Mouse (Mus musculus) 3T3-L1 (cell line): ENCODE results near the gene Hmg20a.

Experiments
- DNase-seq: peaks from one replicate; pipeline ENCODE4 v3.0.0-alpha.2; 2015; ENCODE audit warnings: low read depth, low spot score

Hmg20a gene

GRCm38 (mm10) chr9:56496567-56496966 is 78.2 kb downstream of the Hmg20a start:
- DNase-seq = no peak

GRCm38 (mm10) chr9:56497181-56497864 is 78.9 kb downstream of the Hmg20a start:
- peak; percentile 82 for DNase-seq

GRCm38 (mm10) chr9:56499324-56500067 is 81.1 kb downstream of the Hmg20a start:
- no peak for DNase-seq

GRCm38 (mm10) chr9:56500893-56501590 is 82.6 kb downstream of the Hmg20a start:
- peak; percentile 71 for DNase-seq

GRCm38 (mm10) chr9:56501721-56502542 is 83.5 kb downstream of the Hmg20a start:
- peak; percentile 61 for DNase-seq

GRCm38 (mm10) chr9:56502543-56502971 is 84.1 kb downstream of the Hmg20a start:
- peak; percentile 75 for DNase-seq

- peak; percentile 37 for DNase-seq
Measured at GRCm38 (mm10) chr9:56503621-56504500, 85.5 kb downstream of the Hmg20a start.

- DNase-seq = no peak
Measured at GRCm38 (mm10) chr9:56504511-56504910, 86.1 kb downstream of the Hmg20a start.

- no peak for DNase-seq
Measured at GRCm38 (mm10) chr9:56505083-56505792, 86.8 kb downstream of the Hmg20a start.

GRCm38 (mm10) chr9:56505793-56506755 is 87.7 kb downstream of the Hmg20a start:
- DNase-seq = peak; percentile 99

GRCm38 (mm10) chr9:56506931-56507681 is 88.7 kb downstream of the Hmg20a start:
- peak; percentile 60 for DNase-seq

GRCm38 (mm10) chr9:56507682-56508061 is 89.3 kb downstream of the Hmg20a start:
- no peak for DNase-seq

GRCm38 (mm10) chr9:56508835-56509451 is 90.5 kb downstream of the Hmg20a start:
- peak; percentile 97 for DNase-seq

GRCm38 (mm10) chr9:56510281-56510680 is 91.9 kb downstream of the Hmg20a start:
- DNase-seq = peak; percentile 63

GRCm38 (mm10) chr9:56512486-56512885 is 94.1 kb downstream of the Hmg20a start:
- DNase-seq = no peak

- no peak for DNase-seq
Measured at GRCm38 (mm10) chr9:56515110-56515509, 96.7 kb downstream of the Hmg20a start.

- no peak for DNase-seq
Measured at GRCm38 (mm10) chr9:56516219-56516618, 97.8 kb downstream of the Hmg20a start.
